Mouse (Mus musculus) embryo, embryonic 10.5 days (tissue): ENCODE results near the gene Trabd.
A peak's percentile ranks its signal among the peaks of the same experiment; 100 is the strongest.

Experiments used
- DNase-seq: peaks from one replicate; pipeline ENCODE4 v3.0.0-alpha.2; 2015; ENCODE audit warnings: low spot score

Trabd gene

GRCm38 (mm10) chr15:89074613-89075477 is at the start of gene Trabd:
Gene Trabd, plus strand, starts transcription at chr15:89075124.
- peak; percentile 28 for DNase-seq

- no peak for DNase-seq
Measured at GRCm38 (mm10) chr15:89044381-89044780, 30.5 kb upstream of the Trabd start.

- DNase-seq: no peak
Measured at GRCm38 (mm10) chr15:89046356-89046755, 28.6 kb upstream of the Trabd start.

GRCm38 (mm10) chr15:89054666-89055065 is 20.3 kb upstream of the Trabd start:
- DNase-seq: no peak

- DNase-seq: no peak
Measured at GRCm38 (mm10) chr15:89058736-89059135, 16.2 kb upstream of the Trabd start.

- DNase-seq: peak; percentile 60
Measured at GRCm38 (mm10) chr15:89059161-89059931, 15.6 kb upstream of the Trabd start, which contains the start of gene Panx2. Gene Panx2, plus strand, starts transcription at chr15:89059734.

GRCm38 (mm10) chr15:89060032-89060681 is 14.8 kb upstream of the Trabd start:
- peak; percentile 60 for DNase-seq

- no peak for DNase-seq
Measured at GRCm38 (mm10) chr15:89060811-89061460, 14.0 kb upstream of the Trabd start.

GRCm38 (mm10) chr15:89061761-89062517 is 13.0 kb upstream of the Trabd start:
- DNase-seq: no peak

- DNase-seq: no peak
Measured at GRCm38 (mm10) chr15:89062518-89062910, 12.4 kb upstream of the Trabd start.

- no peak for DNase-seq
Measured at GRCm38 (mm10) chr15:89063001-89063400, 11.9 kb upstream of the Trabd start.

GRCm38 (mm10) chr15:89063536-89063935 is 11.4 kb upstream of the Trabd start:
- DNase-seq: no peak

- no peak for DNase-seq
Measured at GRCm38 (mm10) chr15:89064891-89065290, 10.0 kb upstream of the Trabd start.

GRCm38 (mm10) chr15:89067609-89068008 is 7.3 kb upstream of the Trabd start:
- no peak for DNase-seq

GRCm38 (mm10) chr15:89068226-89068625 is 6.7 kb upstream of the Trabd start:
- DNase-seq: no peak

- DNase-seq: no peak
Measured at GRCm38 (mm10) chr15:89069336-89069840, 5.5 kb upstream of the Trabd start.

GRCm38 (mm10) chr15:89070606-89071005 is 4.3 kb upstream of the Trabd start:
- no peak for DNase-seq

- no peak for DNase-seq
Measured at GRCm38 (mm10) chr15:89073993-89074603, 826 bp upstream of the Trabd start.

- peak; percentile 94 for DNase-seq
Measured at GRCm38 (mm10) chr15:89075478-89076147, 689 bp downstream of the Trabd start.

GRCm38 (mm10) chr15:89076156-89076731 is 1.3 kb downstream of the Trabd start:
- DNase-seq: peak; percentile 41
